Mouse (Mus musculus): ENCODE results near the gene Nprl3. TPM values are rescaled to one million over a fixed set of nuclear protein-coding genes. Genes with fewer than 3 reads are reported as not detected.
"Not testable (repeated sequence)": the region's sequence is repeated elsewhere in the genome, so short reads cannot be mapped to it uniquely, and the experiment has no call there.

Nprl3 gene
- total and polyA plus RNA-seq, 2 experiments: 13.4 to 65.4 TPM

- WGBS: 20% methylated on average over 31 of the region's 33 CpGs
- H3K4me3 ChIP-seq (ENCODE audit: insufficient read depth, low read depth, low read length); H3K27me3 ChIP-seq (ENCODE audit: control insufficient read depth, insufficient read depth, low read length); DNase-seq (ENCODE audit: extremely low read depth, low read depth, low spot score); H3K27ac ChIP-seq (replicated peaks; ENCODE audit: insufficient read depth, low read depth, low read length); H3K79me2 ChIP-seq (ENCODE audit: control insufficient read depth, insufficient read depth, low read length); H3K36me3 ChIP-seq (ENCODE audit: control insufficient read depth, insufficient read depth, low read length); H3K4me1 ChIP-seq (ENCODE audit: control insufficient read depth, insufficient read depth, low read length); H3K9ac ChIP-seq (ENCODE audit: low read depth, low read length): not testable (repeated sequence)
- TF ChIP-seq CTCF (IDR thresholded peaks at IDR 0.05; ENCODE audit: low read depth, low read length): peak; percentile 63
Measured at GRCm38 (mm10) chr11:32286695-32287492, 19.4 kb upstream of the Nprl3 start, which contains the start of gene Hbq1b. TSS of gene Hbq1b (plus strand) at chr11:32286965.

- not testable (repeated sequence) for H3K27ac ChIP-seq (replicated peaks; ENCODE audit: insufficient read depth, low read depth, low read length); H3K4me1 ChIP-seq (ENCODE audit: control insufficient read depth, insufficient read depth, low read length); H3K4me3 ChIP-seq (ENCODE audit: insufficient read depth, low read depth, low read length)
Measured at GRCm38 (mm10) chr11:32285887-32286286, 18.4 kb upstream of the Nprl3 start.

GRCm38 (mm10) chr11:32285031-32285775, 17.7 kb upstream of the Nprl3 start:
- Histone ChIP-seq H3K79me2 (ENCODE audit: control insufficient read depth, insufficient read depth, low read length) (no peaks in the 10 kb centered on the region), H3K4me1 (ENCODE audit: control insufficient read depth, insufficient read depth, low read length) (no peaks in the 10 kb centered on the region), H3K9ac (ENCODE audit: low read depth, low read length) (no peak overlapping the region), H3K27ac (replicated peaks; ENCODE audit: insufficient read depth, low read depth, low read length) (no peak overlapping the region), H3K36me3 (ENCODE audit: control insufficient read depth, insufficient read depth, low read length) (no peaks in the 10 kb centered on the region), H3K27me3 (ENCODE audit: control insufficient read depth, insufficient read depth, low read length) (no peaks in the 10 kb centered on the region), H3K4me3 (ENCODE audit: insufficient read depth, low read depth, low read length) (no peak overlapping the region)
- 76% methylated on average over 7 of the region's 7 CpGs for WGBS
- TF ChIP-seq POLR2A (IDR thresholded peaks at IDR 0.05; ENCODE audit: extremely low read depth, insufficient read depth, low read length): no peak
- TF ChIP-seq CTCF (IDR thresholded peaks at IDR 0.05; ENCODE audit: low read depth, low read length): no peak
- DNase-seq (ENCODE audit: extremely low read depth, low read depth, low spot score): no peak

More at GRCm38 (mm10) chr11:32285887-32286286, 18.4 kb upstream of the Nprl3 start:
- not testable (repeated sequence) for H3K79me2 ChIP-seq (ENCODE audit: control insufficient read depth, insufficient read depth, low read length); H3K9ac ChIP-seq (ENCODE audit: low read depth, low read length); H3K36me3 ChIP-seq (ENCODE audit: control insufficient read depth, insufficient read depth, low read length); H3K27me3 ChIP-seq (ENCODE audit: control insufficient read depth, insufficient read depth, low read length); DNase-seq (ENCODE audit: extremely low read depth, low read depth, low spot score)

GRCm38 (mm10) chr11:32284582-32284981, 17.1 kb upstream of the Nprl3 start:
- not testable (repeated sequence) for H3K4me3 ChIP-seq (ENCODE audit: insufficient read depth, low read depth, low read length); DNase-seq (ENCODE audit: extremely low read depth, low read depth, low spot score); H3K27ac ChIP-seq (replicated peaks; ENCODE audit: insufficient read depth, low read depth, low read length); H3K9ac ChIP-seq (ENCODE audit: low read depth, low read length); H3K79me2 ChIP-seq (ENCODE audit: control insufficient read depth, insufficient read depth, low read length); H3K27me3 ChIP-seq (ENCODE audit: control insufficient read depth, insufficient read depth, low read length); H3K4me1 ChIP-seq (ENCODE audit: control insufficient read depth, insufficient read depth, low read length); H3K36me3 ChIP-seq (ENCODE audit: control insufficient read depth, insufficient read depth, low read length)
- 67% methylated on average over 2 of the region's 2 CpGs for WGBS

GRCm38 (mm10) chr11:32283091-32283777, 15.7 kb upstream of the Nprl3 start, which contains the start of gene Hba-a1:
TSS of gene Hba-a1 (plus strand) at chr11:32283511.
- not testable (repeated sequence) for H3K4me3 ChIP-seq (ENCODE audit: insufficient read depth, low read depth, low read length); H3K79me2 ChIP-seq (ENCODE audit: control insufficient read depth, insufficient read depth, low read length); H3K27me3 ChIP-seq (ENCODE audit: control insufficient read depth, insufficient read depth, low read length); H3K9ac ChIP-seq (ENCODE audit: low read depth, low read length); H3K4me1 ChIP-seq (ENCODE audit: control insufficient read depth, insufficient read depth, low read length); H3K27ac ChIP-seq (replicated peaks; ENCODE audit: insufficient read depth, low read depth, low read length); H3K36me3 ChIP-seq (ENCODE audit: control insufficient read depth, insufficient read depth, low read length); DNase-seq (ENCODE audit: extremely low read depth, low read depth, low spot score)
- WGBS: 25% methylated on average over 1 of the region's 5 CpGs

All from liver, adult 2 months (tissue).